Mouse (Mus musculus): ENCODE measurements around the gene Mprip.
"Not testable (repeated sequence)": the region's sequence is repeated elsewhere in the genome, so short reads cannot be mapped to it uniquely, and the experiment has no call there.

The Mprip gene

DNA sequence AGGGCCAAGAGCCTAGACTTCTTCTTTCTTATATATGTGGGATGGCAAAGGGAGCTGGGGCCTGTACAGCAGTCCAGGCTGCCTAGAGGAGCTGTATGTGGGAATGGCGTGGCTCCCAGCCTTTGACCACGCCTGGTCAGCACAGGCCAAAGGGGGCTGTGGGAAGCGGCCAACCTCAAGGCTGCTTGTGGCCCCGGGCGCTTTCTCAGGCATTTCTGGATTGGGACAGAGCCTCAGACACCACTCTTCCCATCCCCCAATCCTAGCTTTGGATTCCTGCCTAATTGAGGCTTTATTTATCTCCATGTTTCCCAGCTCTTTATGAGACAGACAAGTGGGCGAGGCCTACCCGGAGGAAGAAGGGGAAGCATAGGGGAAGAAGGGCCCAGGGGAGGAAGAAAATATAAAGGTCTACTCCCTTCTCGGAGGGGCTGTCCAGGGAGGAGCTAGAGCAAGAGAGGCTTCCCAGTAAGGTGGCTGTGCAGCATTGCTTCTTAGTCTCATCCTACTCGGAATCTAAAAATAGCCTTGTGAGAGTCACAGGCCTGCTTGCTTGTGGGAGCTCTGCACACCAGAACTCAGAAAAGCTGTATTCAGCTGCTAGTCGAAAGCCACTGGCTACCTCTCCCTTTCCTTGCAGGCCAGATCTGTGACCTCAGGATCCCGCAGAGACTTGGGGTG, 47.0 kb downstream of the Mprip start:
- DNase-seq (ENCODE audit: extremely low read depth, low read depth) = no peak

DNA sequence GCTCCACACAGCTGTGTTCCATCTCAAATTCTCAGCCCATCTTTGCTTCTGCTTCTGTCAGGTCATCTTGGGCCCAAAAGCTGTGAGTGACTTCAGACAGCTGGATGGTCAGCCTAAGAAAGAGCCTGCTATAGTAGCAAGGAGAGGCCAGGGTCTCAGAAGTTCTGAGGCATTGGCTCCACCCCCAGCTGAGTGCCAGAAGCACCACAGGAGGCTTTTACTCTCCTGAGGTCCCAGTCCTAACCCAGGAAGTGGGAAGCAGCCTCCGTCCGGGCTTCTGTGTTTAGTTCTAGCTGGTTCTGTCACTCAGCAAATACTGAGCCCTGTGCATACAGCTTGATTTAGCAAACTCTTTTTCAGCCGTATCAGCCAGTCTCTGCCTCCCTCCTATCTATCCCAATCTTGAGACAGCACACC, 54.3 kb downstream of the Mprip start:
- no peak for DNase-seq (ENCODE audit: extremely low read depth, low read depth)

DNA sequence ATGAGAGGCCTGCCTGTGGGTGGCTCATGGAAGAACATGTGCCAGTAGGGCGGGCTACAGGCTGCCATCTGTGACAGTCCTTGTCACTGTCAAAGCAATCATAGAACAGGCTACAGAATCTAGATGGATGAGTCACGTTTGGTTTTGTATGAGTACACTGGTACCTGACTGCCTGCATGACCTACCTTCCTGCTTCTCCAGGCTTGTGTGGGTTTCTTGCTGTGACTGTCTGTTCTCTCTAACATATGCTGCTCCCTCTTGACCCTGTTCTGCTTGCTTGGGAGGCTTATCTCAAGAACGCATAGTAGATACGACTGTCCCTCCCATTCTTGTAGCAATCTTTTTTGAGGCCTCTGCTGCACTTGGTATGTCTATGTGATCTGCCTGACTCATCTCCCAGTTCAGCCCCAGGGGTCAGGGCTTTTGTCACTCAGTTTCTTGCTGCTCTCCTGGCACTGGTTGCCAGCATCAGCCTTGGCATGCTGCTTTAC, 56.7 kb downstream of the Mprip start:
- no peak for DNase-seq (ENCODE audit: extremely low read depth, low read depth)

DNA sequence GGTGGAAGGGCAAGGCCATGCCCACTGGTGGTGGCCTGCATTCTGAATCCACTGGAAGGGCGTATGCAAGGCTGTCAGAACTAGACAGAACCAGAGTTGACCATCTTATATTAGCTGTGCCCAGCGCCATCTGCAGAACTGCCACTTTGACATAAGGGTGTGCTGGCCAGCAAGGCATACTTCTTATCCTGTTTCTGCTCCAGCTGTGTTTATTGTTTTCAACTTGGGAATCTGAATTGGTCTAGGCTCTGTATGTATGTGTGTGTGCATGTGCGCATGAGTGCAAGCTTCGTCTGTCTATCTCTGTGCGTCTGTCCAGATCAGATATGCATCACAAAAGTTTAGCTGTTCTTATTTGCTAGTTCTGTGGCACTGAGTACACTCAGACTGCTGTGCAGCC, 58.1 kb downstream of the Mprip start:
- no peak for DNase-seq (ENCODE audit: extremely low read depth, low read depth)

DNA sequence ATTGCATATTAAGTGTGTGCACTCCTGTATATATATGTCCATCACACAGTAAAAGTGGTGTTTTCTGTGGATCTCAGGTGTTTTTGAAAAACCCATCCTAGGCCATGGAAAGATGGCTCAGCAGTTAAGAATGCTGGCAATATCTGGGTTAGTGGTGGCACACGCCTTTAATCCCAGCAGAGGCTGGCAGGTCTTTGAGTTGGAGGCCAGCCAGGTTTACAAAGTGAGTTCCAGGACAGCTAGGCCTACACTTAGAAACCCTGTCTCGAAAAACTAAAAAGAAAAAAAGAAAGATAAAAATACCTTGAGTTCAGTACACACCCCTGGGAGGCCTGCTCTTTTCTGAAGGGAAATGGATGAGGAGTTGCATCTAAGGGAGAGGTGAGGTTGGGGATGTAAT, 60.3 kb downstream of the Mprip start:
- no peak for DNase-seq (ENCODE audit: extremely low read depth, low read depth)

DNA sequence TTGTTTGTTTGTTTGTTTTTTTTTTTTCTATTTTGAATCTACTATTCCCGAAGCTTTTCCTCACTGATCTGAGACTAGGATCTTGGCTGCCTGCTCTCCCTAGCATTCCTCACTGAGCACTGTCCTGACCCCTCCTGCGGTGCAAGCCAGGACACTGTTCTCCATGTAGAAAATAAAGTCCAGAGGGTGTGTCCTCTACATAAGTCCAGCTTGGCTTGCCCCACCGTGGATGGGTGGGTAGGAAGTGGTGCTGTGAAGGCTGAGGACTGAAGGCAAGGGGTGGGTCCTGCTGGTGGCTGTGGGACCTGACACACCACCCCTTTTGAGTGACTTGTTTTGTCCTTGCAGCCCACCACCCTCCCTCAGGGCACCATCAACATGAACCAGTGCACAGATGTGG, 66.1 kb downstream of the Mprip start:
- no peak for DNase-seq (ENCODE audit: extremely low read depth, low read depth)

DNA sequence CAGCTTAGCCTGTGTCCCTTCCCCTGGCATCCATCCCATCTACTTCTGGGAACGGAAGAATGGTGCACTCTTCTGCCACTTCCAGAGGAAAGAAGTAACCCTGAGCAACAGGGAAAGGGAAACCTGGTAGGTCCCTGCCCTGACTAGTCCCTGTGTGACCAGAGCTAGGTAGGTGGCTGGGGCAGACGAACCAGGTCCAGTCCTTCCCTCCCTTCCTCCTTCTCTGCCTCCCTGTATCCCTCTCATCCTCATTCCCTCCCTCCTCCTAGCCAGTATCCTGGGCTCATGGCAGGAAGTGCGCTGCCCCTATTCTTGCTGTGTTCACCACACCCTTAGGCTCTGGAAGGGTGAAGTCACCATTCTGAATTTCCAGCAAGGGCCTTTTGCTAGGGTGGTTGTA, 70.7 kb downstream of the Mprip start:
- DNase-seq (ENCODE audit: extremely low read depth, low read depth) = no peak

DNA sequence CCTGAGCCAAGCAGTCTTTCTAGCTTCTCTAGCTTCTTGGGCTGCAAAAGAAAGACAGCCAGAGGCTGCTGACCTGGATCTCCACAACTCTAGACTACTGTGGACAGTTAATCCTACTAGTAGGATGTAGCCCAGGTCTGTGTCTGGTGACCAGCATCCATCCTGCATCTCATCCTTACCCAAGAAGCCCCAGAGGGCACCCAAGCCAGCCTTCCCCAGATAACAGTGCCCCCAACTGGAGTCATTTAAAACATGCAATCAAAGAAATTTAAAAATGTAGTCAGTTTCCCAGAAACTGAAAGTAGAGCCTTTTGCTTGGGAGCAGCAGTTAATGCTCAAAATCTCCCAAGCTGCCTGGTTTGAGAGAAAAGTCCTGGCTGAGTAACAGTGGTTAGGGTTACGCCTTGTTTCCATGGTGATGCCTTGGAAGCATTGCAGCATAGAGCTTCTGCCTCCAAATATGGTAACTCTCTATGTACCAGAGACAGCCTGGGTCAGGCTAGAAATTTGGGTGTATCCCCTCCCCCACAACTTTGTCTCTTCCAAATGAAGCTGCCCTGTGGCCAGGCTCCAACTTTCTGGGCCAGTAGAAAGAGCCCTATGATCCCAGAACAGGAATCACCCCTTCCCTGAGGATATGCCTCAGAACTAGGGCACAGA, 71.4 kb downstream of the Mprip start:
- no peak for DNase-seq (ENCODE audit: extremely low read depth, low read depth)

DNA sequence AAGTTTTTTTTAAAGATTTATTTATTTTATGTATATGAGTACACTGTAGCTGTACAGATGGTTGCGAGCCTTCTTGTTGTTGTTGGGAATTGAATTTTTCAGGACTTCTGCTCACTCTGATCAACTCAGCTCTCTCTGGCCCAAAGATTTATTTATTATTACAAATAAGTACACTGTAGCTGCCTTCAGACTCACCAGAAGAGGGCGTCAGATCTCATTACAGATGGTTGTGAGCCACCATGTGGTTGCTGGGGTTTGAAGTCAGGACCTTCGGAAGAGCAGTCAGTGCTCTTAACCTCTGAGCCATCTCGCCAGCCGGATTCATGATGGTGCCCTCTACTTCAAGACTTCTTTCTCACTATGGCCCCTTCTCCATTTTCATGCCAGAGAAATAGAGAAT, 72.5 kb downstream of the Mprip start:
- DNase-seq (ENCODE audit: extremely low read depth, low read depth) = not testable (repeated sequence)

DNA sequence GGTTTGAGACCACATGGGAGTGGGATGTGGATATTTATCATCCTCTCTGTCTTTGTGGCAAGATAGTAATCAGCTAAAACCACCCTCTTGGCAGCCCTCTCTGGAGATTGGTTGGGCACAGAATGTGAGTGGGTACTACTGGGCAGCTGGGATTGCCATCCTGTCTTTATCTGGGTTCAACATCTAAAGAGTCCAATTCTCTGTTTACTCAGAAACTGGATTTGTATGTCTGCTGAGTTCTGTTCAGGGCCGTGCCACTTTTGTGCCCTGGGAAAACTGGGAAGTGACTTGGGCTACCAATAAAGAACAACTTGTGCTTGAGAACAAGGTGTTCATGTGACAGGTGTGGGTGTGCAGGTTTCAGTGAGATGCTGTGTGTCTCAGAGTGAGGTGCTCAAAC, 73.2 kb downstream of the Mprip start:
- DNase-seq (ENCODE audit: extremely low read depth, low read depth) = no peak

DNA sequence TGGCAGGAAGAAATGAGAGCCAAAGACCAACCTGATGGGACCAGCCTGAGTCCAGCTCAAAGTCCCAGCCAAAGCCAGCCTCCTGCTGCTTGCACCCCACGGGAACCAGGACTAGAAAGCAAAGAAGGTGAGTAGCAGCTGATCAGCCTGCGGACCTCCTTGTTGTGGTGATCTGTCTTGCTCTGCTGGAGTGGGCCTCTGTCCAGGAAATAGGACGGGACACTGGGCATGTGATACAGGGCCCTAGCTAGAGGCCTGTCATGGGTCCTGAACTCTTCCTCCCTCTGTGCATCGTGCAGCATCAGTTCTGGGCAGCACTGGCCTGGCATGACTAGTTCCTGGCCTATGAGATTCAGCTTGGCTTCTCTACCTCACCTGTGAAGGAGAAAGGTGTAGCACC, 74.8 kb downstream of the Mprip start:
- not testable (repeated sequence) for DNase-seq (ENCODE audit: extremely low read depth, low read depth)

DNA sequence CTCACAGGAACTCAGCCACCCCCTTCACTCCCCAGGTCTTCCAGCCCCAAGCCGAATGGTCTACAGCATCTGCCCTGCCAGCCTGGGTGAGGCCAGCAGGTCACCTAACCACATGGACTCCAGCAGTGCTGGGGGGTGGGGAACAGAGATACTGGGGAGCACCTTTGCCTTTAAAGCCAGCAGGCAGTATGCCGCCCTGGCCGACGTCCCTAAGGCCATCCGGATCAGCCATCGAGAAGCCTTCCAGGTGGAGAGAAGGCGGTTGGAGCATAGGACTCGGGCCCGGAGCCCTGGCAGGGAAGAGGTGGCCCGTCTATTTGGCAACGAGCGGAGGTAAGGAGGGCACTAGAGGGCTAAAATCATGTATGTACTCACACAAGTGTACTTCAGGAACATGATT, 76.1 kb downstream of the Mprip start:
- no peak for DNase-seq (ENCODE audit: extremely low read depth, low read depth)

DNA sequence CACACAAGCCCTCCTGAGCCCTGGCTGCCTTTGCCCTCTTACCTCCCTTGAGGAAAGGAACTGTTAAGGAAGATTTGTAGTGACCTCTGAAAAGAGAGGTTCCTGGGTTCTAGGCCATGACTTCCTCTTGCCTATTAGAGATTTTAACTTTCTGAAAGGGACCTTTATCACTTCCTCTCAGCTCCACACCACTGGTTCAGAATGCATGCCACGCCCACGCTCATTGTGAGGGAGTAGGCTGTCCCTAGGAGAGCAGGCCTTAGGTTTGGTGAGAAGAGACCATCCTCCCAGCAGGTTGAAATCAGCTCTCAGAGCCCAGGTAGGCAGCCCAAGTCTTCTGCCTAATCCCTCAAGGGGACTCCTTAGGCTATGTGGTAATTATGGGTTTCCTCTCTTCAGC, 78.9 kb downstream of the Mprip start:
- peak; percentile 56 for DNase-seq (ENCODE audit: extremely low read depth, low read depth)

DNA sequence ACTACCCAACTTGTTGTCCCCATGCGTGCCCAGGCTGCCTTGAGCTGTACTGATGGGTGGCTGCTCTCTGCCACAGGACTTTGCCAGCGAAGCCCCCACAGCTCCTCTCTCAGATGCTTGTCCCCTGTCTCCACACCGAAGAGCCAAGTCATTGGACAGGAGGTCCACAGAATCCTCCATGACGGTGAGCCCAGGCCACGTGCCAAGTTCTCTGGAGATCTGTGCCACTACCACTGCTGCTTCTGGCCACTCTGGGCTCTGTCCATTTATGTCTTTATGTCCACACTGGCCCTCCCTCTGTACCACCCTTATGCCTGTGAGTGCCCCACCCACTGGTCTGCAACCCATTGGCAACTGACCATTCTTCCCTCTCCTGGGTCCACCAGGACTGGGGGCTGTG, 80.8 kb downstream of the Mprip start:
- DNase-seq (ENCODE audit: extremely low read depth, low read depth) = no peak

DNA sequence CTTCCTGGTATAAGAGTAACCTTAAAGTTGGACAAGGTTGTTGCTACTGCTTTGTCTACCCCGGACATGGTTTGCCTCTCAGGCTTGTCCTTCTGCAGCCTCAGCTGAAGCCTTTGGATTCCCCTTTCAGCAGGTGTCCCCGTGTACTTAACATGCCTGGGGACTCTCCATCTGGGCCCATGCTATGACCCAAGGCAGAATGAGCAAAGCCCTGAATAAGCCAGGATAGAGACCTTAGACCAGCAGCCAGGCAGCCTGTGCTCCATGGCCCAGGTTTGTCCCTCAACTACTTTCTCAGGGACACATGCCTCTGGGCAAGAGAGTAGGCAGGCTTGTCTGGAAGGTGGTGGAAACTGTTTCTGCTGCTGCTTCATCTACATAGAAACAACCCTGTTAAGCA, 82.2 kb downstream of the Mprip start:
- DNase-seq (ENCODE audit: extremely low read depth, low read depth) = no peak

DNA sequence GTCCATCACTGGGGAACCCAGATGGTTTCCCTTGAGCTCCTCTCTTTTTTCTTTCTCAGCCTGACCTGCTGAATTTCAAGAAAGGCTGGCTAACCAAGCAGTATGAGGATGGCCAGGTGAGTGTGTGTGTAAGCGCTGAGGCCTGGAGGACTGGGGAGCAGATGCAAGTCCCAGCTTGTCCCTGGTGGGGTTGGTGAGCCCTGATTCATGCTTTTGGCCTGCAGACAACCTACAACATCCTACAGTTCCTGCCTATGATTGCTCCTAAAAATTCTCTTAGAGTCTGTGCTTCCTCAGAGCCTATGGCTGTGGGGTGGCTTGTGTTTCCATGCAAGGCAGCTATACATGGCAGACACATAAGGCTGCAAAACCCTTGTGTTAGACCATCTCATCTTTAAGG, 82.6 kb downstream of the Mprip start:
- no peak for DNase-seq (ENCODE audit: extremely low read depth, low read depth)

DNA sequence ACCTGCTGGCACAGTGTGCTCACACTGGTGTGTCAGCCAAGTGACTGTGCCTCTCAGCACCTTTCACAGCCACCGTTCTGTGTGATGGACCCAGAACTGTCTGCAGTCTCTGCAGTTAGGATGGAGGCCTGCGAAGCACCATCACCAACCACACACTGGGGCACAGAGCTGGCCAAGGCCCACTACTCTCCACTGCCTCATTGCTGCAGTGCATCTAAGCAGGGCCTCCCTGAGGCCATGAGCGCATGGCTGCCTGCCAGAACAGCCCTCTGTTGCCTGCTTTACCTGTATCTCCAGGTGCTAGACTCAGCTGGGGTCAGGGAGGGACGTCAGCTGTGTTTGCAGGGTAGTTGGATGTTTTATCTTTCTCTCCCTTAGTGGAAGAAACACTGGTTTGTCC, 83.3 kb downstream of the Mprip start:
- DNase-seq (ENCODE audit: extremely low read depth, low read depth) = no peak

DNA sequence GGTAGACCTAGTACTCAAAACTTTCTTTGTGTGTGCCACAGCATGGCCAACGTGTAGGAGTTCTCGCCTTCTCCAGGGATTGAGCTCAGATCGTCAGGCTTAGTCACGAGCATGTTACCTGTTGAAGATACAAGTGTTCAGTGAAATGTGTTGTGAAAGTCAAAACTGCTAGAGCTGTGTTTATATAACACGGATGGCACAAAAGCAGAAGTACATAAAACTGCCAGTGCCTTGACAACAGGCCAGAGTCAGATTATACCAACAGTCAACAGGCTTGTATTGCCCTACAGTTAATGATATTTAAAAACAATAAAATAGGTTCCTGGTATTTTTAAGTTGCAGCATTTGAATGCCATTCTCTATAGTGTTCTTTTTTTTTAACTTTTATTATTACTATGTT, 84.7 kb downstream of the Mprip start:
- peak; percentile 49 for DNase-seq (ENCODE audit: extremely low read depth, low read depth)

DNA sequence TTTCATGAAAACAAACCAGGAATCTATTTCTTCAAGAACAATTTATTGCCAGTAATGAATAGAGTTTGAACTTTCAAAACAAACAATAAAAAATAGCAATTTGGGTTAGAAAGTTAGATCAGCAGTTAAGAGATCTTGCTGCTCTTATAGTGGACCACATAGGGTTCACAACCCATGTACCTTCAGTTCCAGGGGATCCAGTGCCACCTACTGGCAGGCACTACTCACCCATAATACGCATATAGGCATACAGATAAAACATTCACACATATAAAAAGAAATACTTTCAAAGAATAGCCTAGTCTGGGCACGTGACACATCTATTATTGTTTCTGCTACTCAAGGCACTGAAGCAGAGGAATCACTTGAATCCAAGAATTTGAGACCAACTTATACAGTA, 85.5 kb downstream of the Mprip start:
- no peak for DNase-seq (ENCODE audit: extremely low read depth, low read depth)

DNA sequence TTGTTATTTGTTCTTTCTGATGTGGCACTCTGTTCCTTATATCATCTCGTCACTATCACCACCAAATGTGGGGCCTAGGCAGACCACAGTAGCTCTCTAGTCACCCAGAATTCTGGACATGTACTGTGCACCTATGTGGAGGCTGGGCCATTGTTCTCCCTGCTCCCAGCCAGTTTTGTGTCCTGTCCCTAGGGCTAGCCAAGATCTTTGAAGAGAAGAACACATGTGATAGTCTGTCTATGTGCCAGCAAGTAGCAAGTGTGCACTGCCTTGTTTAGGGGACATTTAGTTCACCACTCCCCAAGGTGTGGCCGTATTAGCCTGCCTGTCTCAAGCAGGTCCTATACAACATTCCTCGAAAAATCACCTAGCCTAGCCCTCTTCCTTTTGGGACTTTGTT, 87.9 kb downstream of the Mprip start:
- DNase-seq (ENCODE audit: extremely low read depth, low read depth) = no peak

DNA sequence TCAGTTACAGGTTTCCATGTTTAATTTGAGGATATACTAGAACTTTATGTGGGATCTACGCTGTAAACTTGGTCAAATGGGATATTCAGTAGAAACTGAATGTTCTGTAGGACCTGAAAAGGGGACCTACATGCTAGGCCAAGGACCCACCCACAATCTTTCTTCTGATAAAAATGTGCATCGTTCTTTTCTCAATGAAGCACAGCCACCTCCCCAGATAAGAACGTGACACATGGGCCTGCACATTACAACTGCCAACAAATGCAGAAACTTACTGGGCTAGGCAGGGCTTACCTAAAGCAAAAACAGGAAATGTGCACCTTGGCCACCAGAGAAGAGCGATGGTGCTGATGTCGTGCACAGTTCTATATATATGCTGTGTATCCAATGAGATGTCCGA, 93.4 kb downstream of the Mprip start:
- DNase-seq (ENCODE audit: extremely low read depth, low read depth) = no peak

DNA sequence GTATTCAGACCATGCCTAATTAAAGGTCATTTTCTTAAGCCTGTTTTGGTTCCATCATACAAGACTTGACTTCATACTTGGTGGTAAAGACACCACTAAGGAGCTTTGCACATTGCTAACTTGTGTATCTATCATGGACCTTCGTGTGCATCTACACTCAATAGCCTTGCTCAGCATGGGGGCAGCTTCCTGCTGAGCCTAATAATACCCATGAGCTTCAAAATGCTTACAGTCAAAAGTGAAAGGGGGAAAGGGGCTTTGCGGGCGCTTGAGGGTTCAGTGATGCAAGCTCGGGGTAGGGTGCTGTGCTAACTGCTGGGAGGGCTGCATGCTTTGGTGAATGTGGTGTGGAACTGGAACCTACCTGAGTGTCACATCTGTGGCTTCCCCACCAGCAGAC, 95.2 kb downstream of the Mprip start:
- no peak for DNase-seq (ENCODE audit: extremely low read depth, low read depth)
